Mouse (Mus musculus) intestine, embryonic 15.5 days (tissue): ENCODE measurements around the gene Olfr1423. TPM values are rescaled to one million over a fixed set of nuclear protein-coding genes. Genes with fewer than 3 reads are reported as not detected.
"Not testable (repeated sequence)": the region's sequence is repeated elsewhere in the genome, so short reads cannot be mapped to it uniquely, and the experiment has no call there.

Experiments
- ATAC-seq: fragments of 200-750 bp; cut with Nextera tagmentation; 2 replicates; pipeline ENCODE4 v1.8.0; 2017; ENCODE audit warnings: moderate TSS enrichment, moderate library complexity
- H3K27ac ChIP-seq: fragments of 300-500 bp; sonication (generic); 2 replicates; pipeline ENCODE4 v1.5.1; 2015; ENCODE audit warnings: mild to moderate bottlenecking, inconsistent platforms
- H3K27me3 ChIP-seq: fragments of 300-500 bp; sonication (generic); replicated peaks from 2 replicates; pipeline ENCODE4 v1.6.1; 2015; ENCODE audit warnings: inconsistent platforms
- H3K36me3 ChIP-seq: fragments of 300-500 bp; sonication (generic); 2 replicates; pipeline ENCODE4 v1.6.1; 2015; ENCODE audit warnings: inconsistent platforms
- H3K4me1 ChIP-seq: fragments of 300-500 bp; sonication (generic); replicated peaks from 2 replicates; pipeline ENCODE4 v1.6.1; 2015; ENCODE audit warnings: inconsistent platforms
- H3K4me2 ChIP-seq: fragments of 300-500 bp; sonication (generic); replicated peaks from 2 replicates; pipeline ENCODE4 v1.6.1; 2015; ENCODE audit warnings: mild to moderate bottlenecking, inconsistent platforms
- H3K4me3 ChIP-seq: fragments of 300-500 bp; sonication (generic); replicated peaks from 2 replicates; pipeline ENCODE4 v1.5.1; 2015; ENCODE audit warnings: inconsistent platforms
- H3K9ac ChIP-seq: fragments of 300-500 bp; sonication (generic); 2 replicates; pipeline ENCODE4 v1.6.1; 2015; ENCODE audit warnings: inconsistent platforms
- H3K9me3 ChIP-seq: fragments of 300-500 bp; sonication (generic); 2 replicates; pipeline ENCODE4 v1.6.1; 2016; ENCODE audit warnings: inconsistent platforms
- WGBS: fragments of 180-500 bp; shearing (Covaris S2); methylation state at CpG from one replicate; pipeline ENCODE4 v1.1.7; 2015; 5-methylcytosine and 5-hydroxymethylcytosine counted together
- polyA plus RNA-seq: library from polyadenylated mRNA; unstranded; fragments of >200 nt; fragmentation: Nextera tagmentation; extraction: Ambion mirVana; gene quantifications from 2 replicates; pipeline ENCODE4 v1.2.1, GENCODE M21; 2015

Olfr1423 gene
- polyA plus RNA-seq, 1 experiment from 2014 or later, result not detected

DNA sequence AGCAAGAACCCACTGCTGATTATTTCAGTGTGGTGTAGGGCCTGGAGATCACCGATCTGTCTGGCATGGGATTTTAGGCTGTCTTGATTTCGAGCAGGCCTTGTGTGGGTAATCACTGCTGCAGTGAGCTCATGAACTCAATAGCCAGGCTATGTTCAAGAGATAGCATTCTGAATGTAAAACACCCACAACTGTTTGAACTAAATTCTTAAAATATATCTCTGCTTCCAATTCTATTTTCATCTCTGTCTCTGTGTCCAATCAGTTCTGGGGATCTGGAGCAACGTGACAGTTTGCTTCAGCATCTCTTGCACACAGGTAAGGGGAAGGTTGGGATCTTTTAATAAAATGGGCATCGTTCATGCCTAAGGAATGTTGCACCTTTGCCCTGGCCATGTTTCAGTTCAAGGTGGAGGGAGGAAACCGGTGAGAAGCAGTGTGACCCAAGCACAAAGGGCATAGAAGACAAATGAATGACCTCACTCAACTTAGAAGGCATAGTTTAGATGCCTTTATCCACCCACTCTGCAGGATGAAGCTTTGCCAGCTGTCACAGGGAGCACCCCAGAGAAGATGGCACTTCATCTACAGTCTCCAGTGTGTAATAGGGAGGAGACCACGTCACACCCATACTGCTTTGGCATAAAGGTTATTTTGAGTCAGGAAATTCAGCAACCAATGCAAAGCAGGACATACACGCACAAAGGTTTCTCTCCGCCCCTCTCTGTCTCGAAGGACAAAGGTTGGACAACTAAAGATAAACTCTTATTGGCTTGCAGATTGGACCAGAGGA, 36.7 kb downstream of the Olfr1423 start:
- Histone ChIP-seq H3K4me3 (peak overlapping the region; percentile 57), H3K4me1 (peaks cover 10% of the 10 kb centered on the region; the same call in 1 of the 2 replicates), H3K36me3 (no peaks in the 10 kb centered on the region), H3K4me2 (peak overlapping the region; percentile 79), H3K27ac (peak overlapping the region; percentile 81), H3K27me3 (no peaks in the 10 kb centered on the region), H3K9me3 (no peaks in the 10 kb centered on the region), H3K9ac (no peak overlapping the region)
- 47% methylated on average over 9 of the region's 9 CpGs for WGBS
- peak; percentile 32 for ATAC-seq

DNA sequence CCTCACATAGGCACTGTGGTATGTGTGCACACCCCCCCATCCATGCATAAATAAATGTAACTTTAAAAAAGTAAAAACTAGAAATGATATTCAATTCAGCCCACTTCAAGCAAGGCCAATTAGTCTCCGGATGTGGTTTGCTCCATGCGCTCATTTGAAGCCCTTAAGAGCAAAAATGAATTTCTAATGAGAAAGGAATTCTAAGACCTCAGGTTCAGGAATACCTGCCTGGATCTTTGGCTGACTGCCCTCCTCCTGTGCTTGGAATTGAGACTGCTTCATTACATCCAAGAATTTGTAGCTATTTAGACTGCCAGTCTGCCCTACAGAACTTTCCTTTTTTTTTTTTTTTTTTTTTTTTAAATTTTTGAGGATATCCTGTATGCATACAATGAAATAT, 37.5 kb downstream of the Olfr1423 start:
- Histone ChIP-seq H3K4me2 (no peak overlapping the region), H3K4me1 (peaks cover 10% of the 10 kb centered on the region; the same call in 1 of the 2 replicates), H3K27me3 (no peaks in the 10 kb centered on the region), H3K9me3 (no peaks in the 10 kb centered on the region), H3K36me3 (no peaks in the 10 kb centered on the region), H3K9ac (no peak overlapping the region), H3K27ac (no peak overlapping the region), H3K4me3 (no peak overlapping the region)
- 91% methylated on average over 2 of the region's 2 CpGs for WGBS
- no peak for ATAC-seq

DNA sequence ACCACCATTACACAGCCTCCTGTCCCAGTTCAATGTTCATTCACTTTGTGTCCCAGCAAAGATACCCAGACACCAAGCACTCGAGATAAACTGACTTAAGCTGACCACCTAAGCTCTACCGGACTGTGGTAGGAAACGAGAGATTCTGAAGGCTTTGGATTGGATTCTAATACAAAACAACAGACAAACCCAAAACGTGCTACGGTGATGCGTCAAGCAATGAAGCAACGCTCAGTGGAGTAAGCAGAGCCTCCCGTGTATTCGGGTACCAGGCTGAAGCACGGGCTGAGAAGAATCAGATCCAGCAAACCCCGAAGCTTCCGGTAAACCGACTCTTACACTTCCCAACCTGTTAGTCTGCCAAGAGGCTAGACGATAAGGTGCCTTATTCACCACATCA, 38.3 kb downstream of the Olfr1423 start:
- 54% methylated on average over 14 of the region's 14 CpGs for WGBS
- H3K4me1 ChIP-seq, result peaks cover 10% of the 10 kb centered on the region; the same call in 1 of the 2 replicates
- H3K9me3 ChIP-seq, result no peaks in the 10 kb centered on the region
- H3K36me3 ChIP-seq, result no peaks in the 10 kb centered on the region
- H3K4me3 ChIP-seq, result 0 out of 2 replicates have a peak overlapping the region, but pooled peaks have one; percentile 0
- H3K27ac ChIP-seq, result no peak overlapping the region
- H3K4me2 ChIP-seq, result peak overlapping the region; percentile 13
- no peak for ATAC-seq
- H3K27me3 ChIP-seq, result no peaks in the 10 kb centered on the region
- H3K9ac ChIP-seq, result no peak overlapping the region

DNA sequence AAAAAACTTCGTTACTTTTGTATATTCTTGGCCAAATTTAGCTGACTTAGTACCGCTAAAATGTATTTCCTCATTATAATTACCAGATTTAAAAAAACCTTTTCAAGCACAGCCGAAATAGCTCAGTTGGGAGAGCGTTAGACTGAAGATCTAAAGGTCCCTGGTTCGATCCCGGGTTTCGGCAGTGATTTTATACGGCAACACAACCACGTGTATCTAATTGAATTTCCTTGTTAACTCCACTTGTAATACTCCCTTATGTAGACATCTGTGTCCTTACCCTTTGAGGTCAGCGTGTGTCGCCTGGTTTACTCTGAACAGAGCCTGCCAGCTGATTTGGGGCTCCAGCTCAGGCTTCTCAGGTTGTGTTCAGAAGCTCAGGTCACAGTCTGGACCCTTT, 39.0 kb downstream of the Olfr1423 start:
- ATAC-seq, result peak; percentile 39
- Histone ChIP-seq H3K27ac (no peak overlapping the region), H3K4me1 (peaks cover 6% of the 10 kb centered on the region; the same call in 1 of the 2 replicates), H3K4me3 (0 out of 2 replicates have a peak overlapping the region, but pooled peaks have one; percentile 0), H3K9me3 (no peaks in the 10 kb centered on the region), H3K9ac (no peak overlapping the region), H3K27me3 (no peaks in the 10 kb centered on the region), H3K4me2 (peak overlapping the region; percentile 13), H3K36me3 (no peaks in the 10 kb centered on the region)
- WGBS, result 5% methylated on average over 11 of the region's 11 CpGs

DNA sequence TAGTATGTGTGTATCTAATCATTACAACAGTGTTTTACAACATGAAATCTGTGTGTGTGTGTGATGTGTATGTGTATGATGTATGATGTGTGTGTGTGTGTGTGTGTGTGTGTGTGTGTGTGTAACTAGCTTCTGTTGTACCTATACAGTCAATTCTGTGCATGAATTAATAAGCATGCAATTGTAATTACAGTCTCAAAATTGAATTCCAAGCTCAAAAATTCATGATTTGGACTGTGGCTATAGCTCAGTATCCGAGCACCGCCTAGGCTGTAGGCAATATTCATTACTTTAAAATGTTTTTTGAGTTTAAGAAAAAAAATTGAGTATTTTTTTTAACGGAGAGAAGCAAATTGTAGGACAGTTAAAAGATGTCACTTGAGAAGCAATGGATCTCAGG, 39.4 kb downstream of the Olfr1423 start:
- no peaks in the 10 kb centered on the region for H3K9me3 ChIP-seq
- no peak overlapping the region for H3K4me2 ChIP-seq
- H3K36me3 ChIP-seq, result no peaks in the 10 kb centered on the region
- H3K4me3 ChIP-seq, result no peak overlapping the region
- no peaks in the 10 kb centered on the region for H3K27me3 ChIP-seq
- no peak overlapping the region for H3K9ac ChIP-seq
- peaks cover 5% of the 10 kb centered on the region; the same call in 1 of the 2 replicates for H3K4me1 ChIP-seq
- no peak for ATAC-seq
- 28% methylated on average over 3 of the region's 3 CpGs for WGBS
- no peak overlapping the region for H3K27ac ChIP-seq

DNA sequence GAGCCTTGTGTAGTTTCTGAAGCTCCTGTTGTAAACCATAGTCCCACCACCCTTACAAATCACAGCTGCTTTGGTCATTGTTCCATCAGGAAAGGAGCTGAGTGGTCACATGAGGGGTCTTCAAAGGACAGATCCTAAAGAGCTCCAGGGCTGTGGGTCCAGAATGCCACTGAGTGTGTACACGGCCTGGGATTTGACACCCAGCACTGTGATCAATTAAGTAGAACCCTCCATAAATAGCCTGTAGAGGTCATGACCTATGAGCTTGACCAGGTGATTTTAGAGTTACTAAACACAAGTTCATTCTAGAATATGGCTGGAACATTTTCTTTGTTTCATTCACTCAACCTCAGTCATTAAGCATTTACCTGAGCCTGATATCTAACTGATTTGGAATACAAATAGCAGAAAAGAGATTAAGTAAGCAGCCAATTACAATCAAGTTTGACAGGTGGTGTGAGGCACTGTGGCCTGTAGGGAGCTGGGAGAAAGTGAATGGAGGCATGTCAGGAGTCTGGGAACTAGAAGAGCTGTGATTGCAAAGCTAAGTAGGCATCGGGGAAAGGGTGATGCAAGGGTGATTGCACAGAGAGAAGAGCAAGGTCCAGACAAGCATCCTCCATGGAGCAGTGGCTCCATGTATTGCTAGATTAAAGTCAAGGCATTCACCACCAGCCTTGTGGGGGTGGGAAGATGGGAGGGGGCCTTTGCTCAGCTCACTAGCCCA, 45.2 kb downstream of the Olfr1423 start:
- no peaks in the 10 kb centered on the region for H3K4me1 ChIP-seq
- H3K36me3 ChIP-seq, result peaks cover 15% of the 10 kb centered on the region
- 0 out of 2 replicates have a peak overlapping the region, but pooled peaks have one; percentile 17 for H3K27ac ChIP-seq

DNA sequence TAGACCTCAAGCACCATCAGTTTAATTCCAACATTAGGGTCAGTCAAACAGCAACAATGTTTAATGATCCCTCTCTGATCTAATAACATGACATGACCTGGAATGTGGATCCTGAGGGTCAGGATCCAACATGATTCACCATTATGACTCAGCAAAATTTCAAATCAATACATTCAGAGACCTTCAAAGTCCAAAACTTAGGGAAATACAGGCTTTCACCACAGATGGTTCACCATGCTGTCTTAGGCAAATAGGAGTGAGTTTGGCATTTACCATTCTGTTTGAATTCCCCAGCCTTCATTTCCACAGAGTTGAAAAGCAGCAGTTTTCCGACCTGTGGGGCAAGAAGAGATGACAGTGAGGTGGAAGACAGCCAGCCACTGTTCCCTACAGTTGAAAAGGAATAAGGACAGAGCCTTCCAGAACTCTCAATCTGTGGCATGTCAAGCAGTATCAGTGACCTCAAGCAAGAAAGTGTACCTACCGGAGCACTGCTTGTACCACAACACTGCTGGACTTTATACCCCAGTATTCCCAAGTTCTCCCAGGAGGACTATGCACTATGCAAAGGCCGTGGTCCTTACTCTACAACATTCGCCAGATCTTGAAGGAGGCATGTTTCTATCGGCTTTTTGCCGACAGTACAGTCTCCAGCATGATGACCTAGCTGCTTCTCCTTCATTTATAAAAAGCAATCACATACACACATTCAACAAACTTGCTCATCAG, 46.2 kb downstream of the Olfr1423 start:
- no peaks in the 10 kb centered on the region for H3K27me3 ChIP-seq
- H3K9me3 ChIP-seq, result no peaks in the 10 kb centered on the region
- peaks cover 16% of the 10 kb centered on the region for H3K36me3 ChIP-seq
- H3K27ac ChIP-seq, result no peak overlapping the region
- H3K4me3 ChIP-seq, result no peak overlapping the region
- 87% methylated on average over 6 of the region's 6 CpGs for WGBS
- no peak overlapping the region for H3K9ac ChIP-seq
- ATAC-seq, result no peak
- no peak overlapping the region for H3K4me2 ChIP-seq
- H3K4me1 ChIP-seq, result no peaks in the 10 kb centered on the region

More for the DNA sequence above, 45.2 kb downstream of the Olfr1423 start:
- Histone ChIP-seq H3K4me2 (no peak overlapping the region), H3K9ac (no peak overlapping the region), H3K27me3 (no peaks in the 10 kb centered on the region), H3K9me3 (no peaks in the 10 kb centered on the region), H3K4me3 (no peak overlapping the region)
- ATAC-seq, result peak; percentile 88
- 63% methylated on average over 2 of the region's 2 CpGs for WGBS

DNA sequence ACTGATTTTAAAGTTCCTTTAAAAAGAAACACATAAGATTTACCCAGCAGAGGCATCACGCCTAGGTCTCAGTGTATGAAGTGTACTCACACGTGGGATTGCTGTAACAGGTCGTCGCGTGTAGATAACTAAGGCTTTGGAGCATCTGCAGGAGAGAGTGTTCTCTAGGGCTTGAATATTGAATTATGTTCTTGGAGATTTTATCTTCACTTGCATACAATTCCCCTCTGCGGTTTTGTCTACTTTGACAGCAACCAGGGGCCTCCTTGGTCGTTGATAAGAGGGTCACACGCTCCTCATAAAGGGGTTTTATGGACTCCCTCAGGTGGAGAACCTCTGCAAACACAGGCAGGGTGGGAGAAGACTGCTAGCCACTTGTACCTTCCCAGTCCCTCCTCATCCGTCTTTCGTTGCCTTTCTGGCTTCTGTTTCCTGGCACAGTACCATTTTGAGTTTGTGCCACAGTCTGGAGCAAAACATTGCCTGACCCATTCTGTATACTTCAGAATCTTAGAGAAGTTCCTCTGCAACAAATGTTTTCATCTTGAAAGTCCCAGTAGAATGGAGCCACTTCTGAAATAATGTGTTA, 48.6 kb downstream of the Olfr1423 start:
- Histone ChIP-seq H3K27me3 (no peaks in the 10 kb centered on the region), H3K27ac (no peak overlapping the region), H3K9me3 (no peaks in the 10 kb centered on the region), H3K4me1 (no peaks in the 10 kb centered on the region), H3K4me2 (no peak overlapping the region), H3K36me3 (peaks cover 22% of the 10 kb centered on the region), H3K9ac (no peak overlapping the region), H3K4me3 (no peak overlapping the region)
- no peak for ATAC-seq
- 74% methylated on average over 10 of the region's 10 CpGs for WGBS

DNA sequence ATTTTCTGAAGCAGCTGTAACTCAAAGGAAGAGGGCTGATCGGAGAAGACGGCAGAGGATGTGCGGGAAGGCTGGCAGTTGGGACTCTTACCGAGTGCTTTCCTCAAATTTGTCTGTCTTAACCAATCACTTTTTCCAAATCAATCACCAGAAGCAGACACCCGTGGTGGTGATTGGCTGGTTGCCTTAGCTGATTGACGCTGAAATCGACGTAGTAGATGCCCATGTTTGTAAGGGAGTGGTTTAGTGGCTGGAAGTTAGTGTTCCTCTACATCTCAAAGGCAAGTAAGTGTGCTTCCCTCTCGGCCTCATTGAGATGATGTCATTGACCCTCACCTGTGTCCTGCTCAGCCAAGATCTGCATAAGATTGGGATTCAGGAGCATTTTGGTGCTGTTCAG, 49.1 kb downstream of the Olfr1423 start:
- Histone ChIP-seq H3K27me3 (no peaks in the 10 kb centered on the region), H3K4me3 (no peak overlapping the region), H3K9ac (no peak overlapping the region), H3K4me1 (no peaks in the 10 kb centered on the region), H3K9me3 (no peaks in the 10 kb centered on the region), H3K4me2 (no peak overlapping the region), H3K36me3 (peaks cover 25% of the 10 kb centered on the region), H3K27ac (no peak overlapping the region)
- 84% methylated on average over 9 of the region's 9 CpGs for WGBS
- ATAC-seq, result no peak

DNA sequence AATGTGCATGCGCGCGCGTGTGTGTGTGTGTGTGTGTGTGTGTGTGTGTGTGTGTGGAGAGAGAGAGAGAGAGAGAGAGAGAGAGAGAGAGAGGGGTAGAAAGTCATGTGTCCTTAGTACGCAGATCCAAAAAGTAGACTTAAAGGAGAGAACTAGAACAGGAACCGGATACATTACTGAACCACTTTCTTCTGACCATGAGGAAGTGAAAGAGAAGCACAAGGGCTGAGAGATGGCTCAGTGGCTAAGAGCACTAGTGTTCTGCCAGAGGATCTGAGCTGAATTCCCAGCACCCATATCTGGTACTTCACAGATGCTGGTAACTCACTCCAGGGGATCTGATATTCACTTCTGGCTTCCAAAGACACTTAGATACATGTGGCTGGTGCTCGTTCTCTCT, 51.8 kb downstream of the Olfr1423 start:
- ATAC-seq, result no peak
- H3K27me3 ChIP-seq, result no peaks in the 10 kb centered on the region
- no peak overlapping the region for H3K4me3 ChIP-seq
- H3K9me3 ChIP-seq, result no peaks in the 10 kb centered on the region
- peaks cover 24% of the 10 kb centered on the region for H3K36me3 ChIP-seq
- no peaks in the 10 kb centered on the region for H3K4me1 ChIP-seq
- no peak overlapping the region for H3K9ac ChIP-seq
- no peak overlapping the region for H3K27ac ChIP-seq
- H3K4me2 ChIP-seq, result no peak overlapping the region
- WGBS, result 94% methylated on average over 7 of the region's 7 CpGs

DNA sequence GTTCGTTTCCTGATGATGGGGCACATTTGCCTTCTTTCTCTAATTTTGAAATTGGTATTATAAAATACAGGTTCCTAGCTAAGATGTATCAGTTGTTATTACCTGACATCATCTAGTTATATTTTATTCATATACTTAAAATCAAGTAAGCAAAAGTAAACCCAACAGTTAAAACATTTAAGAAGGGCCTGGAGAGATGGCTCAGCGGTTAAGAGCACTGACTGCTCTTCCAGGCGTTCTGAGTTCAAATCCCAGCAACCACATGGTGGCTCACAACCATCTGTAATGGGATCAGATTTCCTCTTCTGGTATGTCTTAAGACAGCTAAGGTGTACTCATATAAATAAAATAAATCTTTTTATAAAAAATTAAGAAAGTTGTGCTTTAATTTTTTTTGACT, 53.3 kb downstream of the Olfr1423 start:
- WGBS, result 87% methylated on average over 3 of the region's 3 CpGs
- Histone ChIP-seq H3K27me3 (no peaks in the 10 kb centered on the region), H3K9me3 (no peaks in the 10 kb centered on the region), H3K9ac (no peak overlapping the region), H3K4me1 (no peaks in the 10 kb centered on the region), H3K27ac (no peak overlapping the region), H3K4me2 (no peak overlapping the region), H3K4me3 (no peak overlapping the region), H3K36me3 (peaks cover 39% of the 10 kb centered on the region)
- no peak for ATAC-seq

DNA sequence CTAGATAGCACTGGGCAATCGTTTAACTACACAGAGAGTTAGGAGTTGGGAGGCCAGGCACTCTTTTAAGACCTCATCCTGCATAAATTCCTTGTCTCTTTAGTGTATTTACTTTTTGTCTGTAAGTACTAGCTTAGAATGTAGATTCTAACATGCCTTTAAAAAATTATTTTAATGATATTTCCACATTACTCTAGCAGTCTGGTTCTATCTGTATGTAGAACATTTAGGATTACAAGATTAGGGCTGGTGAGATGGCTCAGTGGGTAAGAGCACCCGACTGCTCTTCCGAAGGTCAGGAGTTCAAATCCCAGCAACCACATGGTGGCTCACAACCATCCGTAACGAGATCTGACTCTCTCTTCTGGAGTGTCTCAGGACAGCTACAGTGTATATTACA, 56.5 kb downstream of the Olfr1423 start:
- not testable (repeated sequence) for ATAC-seq, H3K9ac ChIP-seq
- WGBS, result 86% methylated on average over 5 of the region's 5 CpGs

More for the DNA sequence above, 56.5 kb downstream of the Olfr1423 start:
- not testable (repeated sequence) for H3K27ac ChIP-seq, H3K27me3 ChIP-seq, H3K4me3 ChIP-seq, H3K4me1 ChIP-seq, H3K4me2 ChIP-seq, H3K9me3 ChIP-seq
- H3K36me3 ChIP-seq, result peaks cover 40% of the 10 kb centered on the region
